Mouse (Mus musculus) right cerebral cortex, postnatal 4 days (tissue): ENCODE results near the gene Exoc5.

Experiments used
- DNase-seq: peaks from one replicate; pipeline ENCODE4 v3.0.0-alpha.2; 2022

Exoc5 gene

DNA sequence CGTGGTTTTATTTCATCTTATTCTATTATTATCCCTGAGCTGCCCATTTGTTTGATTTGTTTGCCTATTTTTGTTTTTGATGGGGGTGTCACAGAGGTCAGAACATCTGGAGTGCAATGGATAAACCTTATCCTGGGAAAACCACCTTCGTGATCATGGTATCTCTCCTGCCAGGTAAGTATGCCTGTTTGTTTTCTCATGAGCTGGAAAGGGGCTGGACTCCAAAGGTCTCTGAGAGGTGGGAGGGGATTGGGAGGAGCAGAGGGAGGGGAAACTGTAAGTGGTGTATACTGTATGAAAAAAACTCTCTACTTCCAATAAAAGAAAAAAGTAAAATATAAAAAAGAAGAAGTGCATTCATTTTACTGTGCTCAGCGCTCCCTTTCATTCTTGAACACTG, 64.8 kb downstream of the Exoc5 start:
- no peak for DNase-seq

- DNase-seq, result no peak
Measured at GRCm38 (mm10) chr14:48998795-48999194, 67.7 kb downstream of the Exoc5 start.

DNA sequence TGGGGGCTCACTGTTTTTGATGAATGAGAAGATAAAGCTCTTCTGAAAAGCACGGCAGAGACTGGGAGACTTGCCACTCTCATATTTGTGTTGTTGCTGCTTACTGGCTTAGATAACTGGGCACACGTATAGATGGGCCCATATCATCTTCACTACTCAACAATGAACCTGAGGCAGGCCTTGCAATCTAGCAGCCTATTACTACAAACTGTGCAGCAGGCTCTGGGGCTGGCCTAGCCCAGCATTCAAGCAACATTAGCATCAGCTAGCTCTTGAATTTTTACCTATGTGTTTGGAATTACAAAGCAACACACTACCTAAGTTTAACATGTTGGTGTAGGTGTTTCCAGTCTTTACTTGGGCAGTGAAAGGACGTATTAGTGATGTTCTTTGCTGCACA, 72.6 kb downstream of the Exoc5 start:
- DNase-seq, result no peak

DNA sequence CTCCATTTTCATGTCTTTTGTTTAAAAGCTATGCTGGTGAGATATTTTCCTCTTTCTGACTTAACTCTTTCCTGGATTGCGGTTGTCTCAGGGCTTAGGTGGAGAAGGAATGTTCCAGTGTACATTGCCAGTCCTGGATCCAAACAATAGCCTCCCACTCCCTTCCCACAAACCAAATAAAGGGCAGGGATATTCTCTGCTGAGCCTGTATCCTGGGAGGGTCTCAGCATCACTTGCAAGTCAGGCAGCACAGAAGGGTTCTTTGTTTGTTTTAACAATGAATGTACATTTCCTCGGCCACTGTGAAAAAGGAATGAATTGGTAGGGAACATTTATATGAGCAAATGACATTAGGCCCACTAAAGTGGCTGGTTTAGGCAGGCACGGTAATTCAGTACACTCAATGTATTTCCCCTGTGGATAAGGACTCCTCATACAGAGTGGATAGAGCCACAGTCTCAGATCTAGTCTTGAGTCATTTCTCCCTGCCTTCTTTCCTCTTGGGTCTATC, 74.3 kb downstream of the Exoc5 start:
- DNase-seq, result no peak

DNA sequence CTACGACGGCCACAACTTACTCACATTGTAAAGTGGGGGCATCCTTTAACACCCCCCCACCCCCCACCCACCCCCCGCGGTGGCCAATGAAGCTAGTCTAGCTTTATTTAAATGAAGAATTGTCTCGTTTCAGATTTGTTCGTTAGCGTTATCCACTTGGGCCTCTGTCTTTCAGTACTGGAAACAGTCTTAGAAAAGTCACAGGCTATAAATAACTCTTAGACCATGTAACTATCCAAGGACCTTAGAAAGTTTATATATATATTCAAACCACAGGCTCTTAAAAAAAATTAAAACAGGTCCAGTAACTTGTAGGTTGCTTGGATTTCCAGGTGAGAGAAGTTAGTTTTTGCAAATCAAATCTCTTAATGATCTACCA, 75.3 kb downstream of the Exoc5 start:
- DNase-seq, result no peak

- DNase-seq, result peak; percentile 67
Measured at GRCm38 (mm10) chr14:48990471-48991143, 75.8 kb downstream of the Exoc5 start.

- no peak for DNase-seq
Measured at GRCm38 (mm10) chr14:48989831-48990230, 76.6 kb downstream of the Exoc5 start.

- DNase-seq, result no peak
Measured at GRCm38 (mm10) chr14:48986231-48986630, 80.2 kb downstream of the Exoc5 start.

DNA sequence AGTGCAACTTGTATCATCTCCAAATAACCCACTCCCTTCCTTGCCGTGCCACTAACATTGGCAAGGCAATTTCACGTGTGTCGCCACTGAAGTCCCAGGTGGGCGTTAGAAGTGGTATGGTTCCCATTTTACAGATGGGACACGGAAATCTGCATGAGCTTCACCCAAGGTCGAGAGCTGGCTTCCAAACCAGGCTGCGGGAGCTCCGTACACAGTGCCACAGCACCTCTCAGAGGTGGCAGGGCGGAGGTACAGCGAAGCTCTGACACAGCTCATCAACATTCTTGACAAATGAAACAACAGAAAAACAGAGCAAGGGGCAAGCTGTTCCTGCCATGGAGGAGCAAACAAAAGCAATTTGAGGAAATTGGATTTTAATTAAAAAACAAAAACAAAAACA, 80.8 kb downstream of the Exoc5 start:
- DNase-seq, result peak; percentile 40

DNA sequence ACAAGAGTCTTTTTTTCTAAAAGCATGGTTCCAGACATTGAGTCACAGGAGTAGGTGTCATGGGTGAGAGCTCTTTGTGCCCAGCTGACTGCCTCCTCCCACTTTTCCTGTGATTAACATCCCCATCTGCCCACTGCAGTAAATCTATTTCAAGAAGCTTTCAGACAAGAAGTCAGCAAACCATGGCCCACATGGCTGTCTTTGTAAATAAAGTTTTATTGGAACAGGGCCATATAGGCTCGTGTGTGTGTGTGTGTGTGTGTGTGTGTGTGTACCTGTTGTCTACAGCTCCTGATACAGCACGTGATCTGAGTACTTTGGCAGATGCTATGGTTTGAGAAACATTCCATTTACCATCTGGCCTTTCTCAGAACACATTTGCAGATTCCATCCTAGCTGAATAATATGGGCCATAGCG, 87.5 kb downstream of the Exoc5 start:
- no peak for DNase-seq

- DNase-seq, result no peak
Measured at GRCm38 (mm10) chr14:48971546-48971945, 94.9 kb downstream of the Exoc5 start.

GRCm38 (mm10) chr14:48968670-48969069, 97.8 kb downstream of the Exoc5 start:
- DNase-seq, result no peak
